Mouse (Mus musculus) layer of hippocampus, postnatal 36 days (tissue): ENCODE results near the gene Epn1. TPM values are rescaled to one million over a fixed set of nuclear protein-coding genes. Genes with fewer than 3 reads are reported as not detected.
"Not testable (repeated sequence)": the region's sequence is repeated elsewhere in the genome, so short reads cannot be mapped to it uniquely, and the experiment has no call there.

Experiments used
- DNase-seq, 2 experiments: peaks; one replicate each; pipeline ENCODE4 v3.0.0; 2022
- total RNA-seq, 2 experiments: library from RNA; stranded (reverse); gene quantifications; 2 replicates each; pipeline ENCODE4 v1.2.3; 2021

The Epn1 gene
- total RNA-seq, 2 experiments from 2014 or later = 523 to 530 TPM

DNA sequence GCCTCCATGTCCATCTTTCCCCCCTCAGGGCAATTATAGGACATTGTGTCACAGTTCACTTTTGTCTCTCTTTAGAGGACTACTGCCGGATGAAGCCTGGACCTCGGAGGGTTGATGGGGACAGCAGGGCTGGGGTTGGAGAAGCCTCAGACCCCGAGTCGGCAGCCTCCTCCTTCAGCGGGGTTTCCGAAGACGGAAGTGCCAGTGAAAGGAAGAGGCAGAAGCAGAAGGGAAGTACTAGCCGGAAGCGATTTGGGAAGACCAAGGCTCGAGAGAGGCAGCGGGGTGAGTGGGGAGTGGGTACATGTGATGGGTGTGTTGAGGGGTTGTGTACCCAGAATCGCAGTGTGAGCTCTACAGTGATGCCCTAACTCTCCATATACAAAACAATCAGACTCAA, 20.6 kb upstream of the Epn1 start:
- no peak for DNase-seq

DNA sequence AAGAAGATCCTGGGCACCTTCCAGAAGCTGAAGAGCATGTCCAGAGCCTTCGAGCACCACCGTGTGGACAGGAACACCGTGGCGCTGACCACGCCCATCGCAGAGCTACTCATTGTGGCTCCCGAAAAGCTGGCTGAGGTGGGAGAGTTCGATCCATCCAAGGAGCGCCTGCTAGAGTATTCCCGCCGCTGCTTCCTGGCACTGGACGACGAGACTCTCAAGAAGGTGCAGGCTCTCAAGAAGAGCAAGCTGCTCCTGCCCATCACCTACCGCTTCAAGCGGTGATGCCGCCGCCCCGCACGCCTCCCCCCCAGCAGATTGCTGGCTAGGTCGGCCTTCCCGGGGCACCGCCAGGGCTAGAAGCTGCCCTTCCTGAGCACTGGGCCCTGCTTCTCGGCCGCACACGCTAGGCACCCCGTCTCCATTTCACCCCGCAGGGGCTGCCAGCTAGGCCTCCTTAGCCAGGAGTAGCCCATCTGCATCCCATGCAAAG, 19.8 kb upstream of the Epn1 start:
- peak in 1 of 2 experiments; percentile 70 for DNase-seq

DNA sequence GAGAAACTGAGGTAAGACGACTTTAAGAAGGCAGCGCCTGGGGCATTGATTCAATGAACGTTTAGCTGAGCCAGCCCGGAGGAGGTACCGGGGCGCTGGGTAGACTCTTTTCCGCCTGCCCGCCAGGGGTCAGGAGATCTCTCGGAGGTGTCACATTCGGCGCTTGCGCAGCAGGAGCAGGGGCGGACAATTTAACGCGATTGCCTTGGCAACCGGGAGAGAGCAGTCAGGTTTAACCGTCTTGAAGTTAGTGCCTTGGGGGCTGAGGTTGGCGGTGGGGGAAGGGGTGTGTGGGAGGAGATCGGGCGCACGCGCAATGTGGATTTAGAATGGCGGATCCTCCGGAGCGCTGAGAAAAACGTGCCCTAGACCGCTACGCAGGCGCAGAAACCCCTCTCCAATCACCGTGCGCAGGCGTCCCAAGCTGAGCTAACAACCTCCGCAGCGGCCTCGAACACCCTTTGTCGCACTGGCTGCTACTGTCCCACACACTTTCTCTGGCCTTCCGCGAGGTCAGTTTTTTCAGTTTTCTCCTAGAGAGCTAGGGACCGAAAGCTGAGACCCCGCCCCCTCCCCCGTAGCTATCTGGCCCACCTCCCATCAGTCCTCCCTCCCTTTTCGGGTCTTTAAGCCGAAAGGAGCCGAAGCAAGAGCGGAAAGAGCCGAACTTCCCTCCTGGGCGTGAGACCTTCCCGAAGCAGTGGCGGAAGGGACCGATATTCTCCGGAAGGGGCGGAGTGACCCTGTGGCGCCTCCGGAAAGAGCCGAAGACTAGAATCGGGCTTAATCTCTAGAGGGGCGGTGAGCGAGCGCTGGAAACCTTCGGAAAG, 18.9 kb upstream of the Epn1 start:
- peak; percentile 98 for DNase-seq

DNA sequence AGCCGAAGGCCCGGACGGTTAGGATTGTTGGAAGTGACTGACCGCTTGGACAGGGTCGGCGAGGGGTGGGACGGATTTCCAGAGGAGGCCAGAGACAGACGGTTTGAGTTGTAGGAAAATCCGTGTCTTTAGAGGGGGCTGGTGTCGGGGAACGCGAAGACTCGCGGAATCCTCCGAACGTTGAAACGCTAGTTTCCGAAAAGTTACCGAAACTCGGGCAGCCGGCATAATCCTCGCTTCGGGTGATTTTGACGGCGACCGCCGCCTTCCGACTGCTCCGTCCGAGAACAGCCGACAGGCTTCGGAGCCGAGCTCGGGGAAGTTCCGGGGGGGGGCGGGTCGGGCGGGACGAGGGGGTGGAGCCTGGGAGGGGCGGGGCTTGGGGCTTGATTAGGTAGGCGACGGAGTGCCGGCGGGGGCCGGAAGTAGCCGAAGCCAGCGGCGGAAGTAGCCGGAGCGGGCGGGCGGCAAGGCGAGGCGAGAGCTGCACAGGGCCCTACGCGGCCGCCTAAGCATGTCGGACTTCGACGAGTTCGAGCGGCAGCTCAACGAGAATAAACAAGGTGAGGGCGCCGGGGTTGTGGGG, 18.2 kb upstream of the Epn1 start, which contains the start of gene U2af2:
U2af2 (plus strand) TSS at position 370 of the 586 bp plus-strand sequence.
- peak; percentile 91 to 92 for DNase-seq

DNA sequence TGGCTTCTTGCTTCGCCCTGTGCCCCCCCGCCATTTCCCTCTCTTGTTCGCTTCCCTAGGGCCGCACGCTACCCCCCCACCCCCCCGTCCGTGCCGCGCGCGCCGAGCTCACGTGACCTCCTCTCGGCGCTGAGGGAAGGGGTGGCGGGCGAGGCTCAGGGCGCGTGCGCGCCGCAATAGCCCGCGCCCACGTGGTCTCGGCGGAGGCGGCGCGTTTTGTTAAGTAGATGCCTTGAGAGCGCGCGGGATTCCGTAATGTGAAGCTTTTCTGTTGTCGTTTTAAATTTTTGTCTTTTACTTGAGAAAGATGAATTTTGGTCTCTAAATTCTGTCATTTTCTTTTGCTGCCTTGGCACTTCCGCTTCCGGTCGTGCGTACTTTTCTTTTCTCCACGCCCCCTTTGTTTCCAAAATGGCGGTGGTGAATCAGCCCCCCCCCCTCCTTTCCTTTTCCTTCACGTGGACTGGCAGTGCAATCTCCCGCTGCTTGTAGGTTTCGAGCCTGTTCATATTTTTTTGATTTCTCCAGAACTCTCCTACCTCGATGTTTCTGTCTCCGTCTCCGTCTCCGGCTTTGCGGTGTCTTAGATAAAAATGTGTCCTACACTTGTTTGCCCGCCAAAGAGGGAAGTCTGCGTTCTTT, 17.6 kb upstream of the Epn1 start:
- DNase-seq = no peak

DNA sequence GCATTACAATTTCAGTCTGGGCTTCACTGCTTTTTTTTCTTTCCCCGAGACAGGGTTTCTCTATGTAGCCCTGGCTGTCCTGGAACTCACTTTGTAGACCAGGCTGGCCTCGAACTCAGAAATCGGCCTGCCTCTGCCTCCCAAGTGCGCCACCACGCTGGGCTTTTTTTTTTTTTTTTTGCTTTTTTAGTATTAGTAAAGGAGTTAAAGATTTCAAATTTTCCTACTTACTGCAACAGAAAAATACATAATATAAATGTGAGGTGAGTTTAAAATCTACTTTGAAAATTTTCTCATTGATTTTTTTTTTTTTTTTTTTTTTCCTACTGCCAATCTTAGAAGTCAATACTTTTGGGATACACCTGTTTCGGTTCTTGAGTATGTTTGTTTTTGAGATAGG, 15.1 kb upstream of the Epn1 start:
- DNase-seq = no peak

DNA sequence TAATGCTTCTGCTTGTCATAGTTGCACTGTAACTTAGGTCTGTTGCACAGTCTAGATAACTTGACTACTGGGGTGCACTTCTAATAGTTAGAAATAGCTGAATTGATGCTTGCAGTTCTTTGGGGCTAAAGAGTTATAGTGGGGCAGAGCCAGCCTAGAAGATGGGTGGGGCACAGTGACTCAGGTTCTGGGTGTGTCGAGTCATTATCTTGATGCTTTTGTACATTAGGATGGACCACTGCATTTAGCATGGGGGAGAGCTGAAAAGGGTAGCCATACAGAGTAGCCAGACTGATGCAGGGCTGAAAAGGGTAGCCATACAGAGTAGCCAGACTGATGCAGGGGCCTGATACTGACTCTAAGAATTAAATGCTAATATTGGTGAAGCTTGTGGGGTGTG, 6.4 kb upstream of the Epn1 start:
- DNase-seq = no peak

DNA sequence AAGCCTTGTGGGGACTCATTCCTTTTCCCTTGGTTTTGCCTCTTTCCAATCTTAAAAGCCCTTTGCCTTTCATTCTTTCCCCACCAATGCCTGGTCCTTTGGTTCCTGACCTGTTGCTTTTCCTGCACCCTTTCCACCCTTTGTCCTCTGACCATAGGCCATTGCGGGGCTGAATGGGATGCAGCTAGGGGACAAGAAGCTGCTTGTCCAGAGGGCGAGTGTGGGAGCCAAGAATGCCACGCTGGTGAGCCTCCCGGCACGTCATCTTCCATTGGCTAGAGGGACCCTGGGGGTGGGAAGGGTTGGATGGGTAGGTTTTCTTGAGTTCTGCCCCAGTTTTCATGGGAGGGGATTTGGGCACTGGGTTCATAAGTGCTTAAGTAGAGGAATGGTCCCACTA, 5.1 kb upstream of the Epn1 start:
- no peak for DNase-seq

DNA sequence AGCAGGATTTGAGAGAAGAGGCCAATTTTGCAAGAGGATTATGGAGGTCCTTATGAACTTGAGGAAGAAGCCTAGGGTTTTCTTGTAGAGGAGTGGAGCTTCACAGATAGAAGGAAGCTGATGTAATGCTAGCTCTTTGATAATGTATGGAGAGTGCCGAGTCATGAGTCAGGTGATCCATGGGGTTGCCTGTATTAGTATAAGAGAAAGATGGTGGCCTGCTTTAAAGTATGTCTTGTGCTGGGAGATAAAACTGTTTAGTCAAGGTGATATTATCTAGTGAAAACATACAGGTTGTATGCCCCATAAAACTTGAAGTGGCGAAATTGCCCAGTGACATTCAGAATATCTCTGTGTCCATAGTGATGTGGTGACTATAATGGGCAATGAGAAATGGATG, 3.1 kb upstream of the Epn1 start:
- DNase-seq = no peak

DNA sequence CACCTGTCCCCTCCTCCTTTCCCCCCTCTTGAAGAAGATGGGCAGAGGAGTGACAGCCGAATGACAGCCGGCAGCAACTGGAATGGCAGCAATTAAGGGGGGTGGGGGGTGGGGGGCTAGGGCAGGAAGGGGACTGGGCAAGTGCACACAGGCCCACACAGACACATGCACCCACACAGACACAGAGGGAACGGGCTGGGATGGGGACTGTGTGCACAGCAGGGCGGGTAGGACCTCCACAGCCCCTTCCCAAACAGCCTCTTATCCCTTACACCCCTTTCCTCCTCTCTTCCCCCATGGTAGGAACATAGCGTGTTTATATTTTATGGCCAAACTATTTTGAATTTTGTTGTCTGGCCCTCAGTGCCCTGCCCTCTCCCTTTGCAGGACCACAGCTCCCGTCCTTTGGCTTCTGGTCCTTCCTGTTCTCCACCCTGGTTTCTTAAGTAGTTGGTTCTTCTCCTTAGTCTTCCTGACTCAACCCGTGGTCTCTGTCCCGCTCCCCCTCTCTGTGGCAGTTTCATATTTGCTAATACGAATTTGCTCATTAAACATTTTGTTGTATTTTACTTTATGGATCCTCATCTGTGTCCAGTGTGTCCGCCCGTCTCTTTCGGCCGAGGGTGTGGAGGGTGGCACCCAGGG, 548 bp upstream of the Epn1 start:
- DNase-seq = not testable (repeated sequence)

DNA sequence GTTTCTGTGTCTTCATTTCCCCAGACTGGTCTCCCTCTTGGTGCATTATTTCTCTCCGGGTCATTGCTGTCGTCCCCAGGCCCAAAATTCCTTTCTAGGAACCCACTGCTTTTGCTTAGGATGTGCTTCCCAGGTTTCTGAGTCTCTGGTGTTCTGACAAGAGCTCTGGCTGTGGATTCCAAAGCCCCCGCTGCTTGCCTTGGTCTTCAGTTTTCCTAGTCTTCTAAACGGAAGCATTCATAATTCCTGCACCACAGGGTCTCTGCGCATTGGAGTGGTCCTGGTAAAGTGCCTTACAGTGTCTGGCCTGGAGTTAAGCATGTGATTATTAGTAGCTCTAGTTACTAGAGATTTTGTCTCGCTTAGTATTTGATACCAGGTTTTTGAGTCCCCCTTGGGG, 780 bp downstream of the Epn1 start:
- no peak for DNase-seq

DNA sequence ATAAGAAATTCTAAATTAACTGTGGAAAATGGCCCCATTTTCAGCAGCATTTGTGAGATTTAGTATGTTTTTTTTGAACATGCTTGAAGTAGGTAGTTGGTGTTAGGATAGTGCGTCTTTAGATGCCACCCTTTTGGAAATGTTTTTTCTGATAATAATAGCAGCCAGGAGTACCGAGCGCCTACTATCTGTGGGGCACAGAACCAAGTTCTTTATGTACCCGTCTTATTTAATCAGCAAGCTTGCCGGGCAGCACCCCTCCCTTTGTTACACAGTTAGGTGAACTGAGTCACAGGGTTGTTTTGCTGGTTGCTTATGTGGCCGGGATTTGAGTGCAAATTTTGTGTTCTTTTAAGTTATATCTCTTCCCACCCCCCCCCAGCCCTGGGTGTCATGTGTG, 1.2 kb downstream of the Epn1 start:
- no peak for DNase-seq

DNA sequence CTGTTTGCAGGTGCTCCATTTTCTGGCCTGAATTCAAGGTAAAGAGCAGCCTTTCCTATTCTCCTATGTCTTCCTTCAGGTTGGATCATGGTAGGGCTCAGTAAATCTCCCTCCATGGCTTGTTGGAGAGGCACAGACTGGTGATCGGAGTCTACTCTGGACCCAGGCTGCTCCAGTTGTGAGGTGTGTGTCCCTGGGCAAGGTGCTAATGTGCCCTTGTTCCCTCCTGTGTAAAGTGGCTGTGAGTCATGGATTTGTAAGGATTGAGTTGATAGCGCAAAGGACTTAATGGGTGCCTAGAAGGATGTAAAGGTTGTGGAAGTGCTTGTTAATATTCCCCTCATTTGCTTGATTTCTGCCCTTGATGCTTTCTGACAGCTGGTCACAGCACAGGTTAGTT, 1.9 kb downstream of the Epn1 start:
- no peak for DNase-seq

DNA sequence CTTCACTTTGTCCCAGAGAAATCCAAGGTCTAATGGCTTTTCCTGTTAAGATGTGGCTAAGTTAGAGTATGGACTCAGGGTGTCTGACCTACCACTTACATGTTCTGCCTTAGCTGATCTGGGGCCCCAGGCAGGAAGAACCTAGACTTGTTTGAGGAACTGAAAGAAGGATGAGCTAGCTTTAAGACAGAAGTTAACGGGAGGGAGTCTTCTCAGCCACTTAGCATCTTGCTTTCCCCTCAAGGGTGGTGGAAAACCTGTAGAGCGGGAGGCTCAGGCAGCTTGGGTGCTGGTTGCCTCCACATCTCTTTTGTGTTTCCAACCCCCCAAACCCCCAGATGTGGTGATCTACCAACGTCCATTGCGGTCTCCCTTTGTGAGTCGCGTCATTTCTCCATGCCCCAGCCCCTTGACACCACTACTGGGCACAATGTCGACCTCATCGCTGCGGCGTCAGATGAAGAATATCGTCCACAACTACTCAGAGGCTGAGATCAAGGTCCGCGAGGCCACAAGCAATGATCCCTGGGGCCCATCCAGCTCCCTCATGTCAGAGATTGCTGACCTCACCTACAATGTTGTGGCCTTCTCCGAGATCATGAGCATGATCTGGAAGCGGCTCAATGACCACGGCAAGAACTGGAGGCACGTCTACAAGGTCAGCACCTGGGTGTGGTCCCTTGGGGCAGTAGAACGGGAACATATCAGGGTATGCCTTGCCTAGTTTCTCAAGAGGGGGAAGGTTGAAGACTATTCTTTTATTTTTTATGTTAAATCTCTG, 3.5 kb downstream of the Epn1 start:
- no peak for DNase-seq

DNA sequence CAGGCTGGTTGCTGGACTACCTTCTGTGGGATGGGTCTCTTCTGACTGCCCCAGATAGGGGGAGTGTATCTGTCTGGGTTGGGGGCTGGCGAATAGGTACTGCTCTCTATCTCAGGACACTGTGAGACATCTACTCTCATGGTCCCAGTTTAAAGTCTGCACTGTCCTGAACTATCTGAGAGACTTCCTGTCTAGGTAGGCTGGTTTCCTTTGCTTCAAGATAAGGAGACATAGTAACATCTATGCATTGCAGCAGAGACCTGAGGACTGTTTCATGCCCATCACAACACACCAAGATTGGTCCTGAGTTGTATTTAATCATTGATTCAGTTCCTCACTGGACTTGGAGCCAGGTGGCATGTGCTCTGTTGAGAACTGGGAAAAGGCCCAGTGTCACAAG, 5.5 kb downstream of the Epn1 start:
- no peak for DNase-seq

DNA sequence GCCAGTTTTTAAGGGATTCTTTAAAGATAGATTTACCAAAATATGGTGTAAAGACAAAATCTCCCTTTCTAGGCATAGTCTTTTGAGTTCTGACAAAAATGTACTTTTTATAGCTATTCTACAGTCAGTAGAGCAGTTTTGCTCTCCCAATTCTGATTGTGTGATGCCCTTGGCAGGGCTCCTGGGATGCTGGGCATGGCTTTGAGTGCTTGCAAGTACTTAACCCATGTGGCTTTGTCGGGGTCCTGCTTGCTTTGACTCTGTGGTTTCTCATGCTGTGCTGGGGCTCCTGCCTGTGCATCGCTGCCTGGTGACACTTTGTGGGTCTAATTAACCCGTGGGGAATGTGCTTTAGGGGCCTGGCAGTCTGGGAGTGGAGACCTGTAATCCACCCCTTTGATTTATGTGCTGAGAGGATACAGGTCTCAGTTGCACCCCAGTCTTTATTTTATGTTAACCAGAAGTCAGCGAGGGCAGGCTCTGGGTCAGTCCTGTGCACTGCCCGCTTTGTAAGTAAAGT, 6.9 kb downstream of the Epn1 start:
- no peak for DNase-seq

DNA sequence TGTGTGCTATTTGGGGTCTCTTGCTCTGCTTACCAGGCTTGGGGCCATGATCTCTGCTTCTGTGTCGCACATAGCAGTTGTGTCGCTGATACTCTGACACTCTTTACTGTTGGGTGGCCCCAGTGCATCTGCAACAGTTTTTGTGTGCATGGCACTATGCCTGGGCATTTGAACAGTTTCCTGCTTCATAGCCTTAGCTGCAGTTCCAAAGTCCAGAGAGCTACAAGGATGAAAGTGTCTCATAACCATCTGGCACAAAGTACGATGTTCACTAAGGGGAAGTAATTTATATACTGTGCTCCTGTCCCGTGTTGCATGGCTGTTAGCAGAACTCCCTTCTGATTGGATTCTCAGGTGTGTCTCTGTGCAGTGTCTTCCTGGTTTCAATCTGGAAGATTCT, 7.9 kb downstream of the Epn1 start:
- no peak for DNase-seq

DNA sequence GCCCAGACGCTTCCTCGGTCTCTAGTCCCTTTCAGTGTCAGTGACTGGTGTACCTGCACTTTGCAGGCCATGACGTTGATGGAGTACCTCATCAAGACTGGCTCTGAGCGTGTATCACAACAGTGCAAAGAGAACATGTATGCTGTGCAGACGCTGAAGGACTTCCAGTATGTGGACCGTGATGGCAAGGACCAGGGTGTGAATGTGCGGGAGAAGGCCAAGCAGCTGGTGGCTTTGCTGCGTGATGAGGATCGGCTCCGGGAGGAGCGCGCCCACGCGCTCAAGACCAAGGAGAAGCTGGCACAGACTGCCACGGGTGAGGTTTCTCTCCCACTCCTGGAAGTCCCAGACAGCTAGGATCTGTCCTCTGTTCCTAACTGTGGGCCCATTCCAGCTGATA, 9.8 kb downstream of the Epn1 start:
- DNase-seq = no peak

DNA sequence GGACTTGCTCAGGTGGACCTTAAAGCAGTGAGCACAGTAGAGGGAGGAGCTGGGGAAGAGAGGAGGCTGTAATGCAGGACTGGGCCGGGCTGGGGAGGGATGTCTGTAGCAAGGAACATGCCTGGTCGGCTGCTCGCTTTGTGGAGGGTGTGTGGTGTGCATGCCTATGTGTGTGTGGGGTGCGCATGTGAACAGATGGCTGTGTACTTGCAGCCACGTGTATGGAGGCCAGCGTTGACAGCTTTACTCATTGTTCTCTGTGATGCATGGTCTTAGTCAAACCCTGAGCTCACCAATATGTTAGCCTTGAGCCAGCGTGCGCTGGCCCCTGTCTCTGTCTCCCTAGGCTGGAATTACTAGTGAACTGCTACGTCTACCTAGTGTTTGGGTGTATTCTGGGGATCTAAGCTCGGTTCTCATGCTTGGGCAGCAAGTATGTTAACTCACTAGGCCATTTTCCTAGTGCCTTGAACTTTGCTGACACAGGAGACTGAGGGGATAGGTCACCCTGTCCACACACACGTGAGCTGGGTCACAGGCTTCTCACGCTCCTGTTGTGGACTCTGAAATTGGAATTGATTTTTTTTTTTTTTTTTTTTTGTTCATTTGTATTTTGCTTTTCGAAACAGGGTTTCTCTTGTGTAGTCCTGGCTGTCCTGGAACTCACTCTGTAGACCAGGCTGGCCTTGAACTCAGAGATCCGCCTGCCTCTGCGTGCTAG, 11.1 kb downstream of the Epn1 start:
- peak; percentile 47 to 67 for DNase-seq

DNA sequence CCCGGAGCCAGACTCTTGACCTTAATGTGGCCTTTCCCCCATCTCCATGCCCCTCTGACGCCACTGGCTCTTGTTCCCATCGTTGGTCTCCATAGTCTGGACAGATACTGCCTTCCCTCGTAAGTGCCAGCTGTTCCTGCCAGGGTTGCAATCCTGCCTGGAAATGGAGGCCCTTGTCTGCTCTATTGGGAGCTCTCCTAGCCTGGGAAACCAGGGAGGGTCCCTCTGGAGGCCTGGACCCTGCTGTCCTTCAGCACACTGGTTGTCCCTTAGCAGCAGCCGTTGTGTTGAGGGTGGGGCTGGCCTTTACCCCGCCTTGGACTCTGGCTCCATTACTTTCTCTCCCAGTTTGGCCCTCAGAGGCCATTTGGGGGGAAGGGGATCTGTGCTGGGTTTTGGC, 12.3 kb downstream of the Epn1 start:
- DNase-seq = no peak

DNA sequence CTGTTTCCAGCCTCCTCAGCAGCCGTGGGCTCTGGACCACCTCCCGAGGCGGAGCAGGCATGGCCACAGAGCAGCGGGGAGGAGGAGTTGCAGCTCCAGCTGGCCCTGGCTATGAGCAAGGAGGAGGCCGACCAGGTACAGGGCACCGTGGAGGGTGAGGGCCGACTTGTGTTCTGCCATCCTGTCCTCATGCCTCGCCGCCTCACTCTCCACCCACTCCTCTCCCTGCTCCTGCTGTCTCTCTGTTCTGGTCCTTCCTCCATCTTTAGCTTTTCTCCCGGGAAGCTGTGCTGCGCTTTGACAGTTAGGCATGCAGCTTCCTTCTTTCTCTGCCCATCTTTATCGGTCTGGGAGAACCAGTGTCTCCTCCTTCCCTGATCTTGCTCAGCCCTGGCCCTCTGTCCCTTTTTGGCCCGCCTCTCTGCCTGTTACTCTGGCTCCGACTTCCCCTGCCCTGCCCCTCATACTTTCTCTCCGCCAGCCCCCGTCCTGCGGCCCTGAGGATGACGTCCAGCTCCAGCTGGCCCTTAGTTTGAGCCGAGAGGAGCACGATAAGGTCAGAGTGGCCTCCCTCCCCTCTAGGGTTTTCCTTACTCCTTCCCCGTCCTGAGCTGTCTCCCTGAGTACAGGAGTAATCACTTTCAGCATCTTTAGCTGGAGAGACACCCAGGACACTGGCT, 12.9 kb downstream of the Epn1 start:
- peak; percentile 49 to 54 for DNase-seq
